Mouse (Mus musculus) lung, postnatal 25 days (tissue): Measurements from ENCODE around the gene Ppfia1.

ENCODE experiments used
- DNase-seq: peaks from one replicate; pipeline ENCODE4 v3.0.0; 2022; ENCODE audit warnings: low spot score

Gene Ppfia1

GRCm38 (mm10) chr7:144432920-144433319 is 120.6 kb downstream of the Ppfia1 start:
- no peak for DNase-seq

DNA sequence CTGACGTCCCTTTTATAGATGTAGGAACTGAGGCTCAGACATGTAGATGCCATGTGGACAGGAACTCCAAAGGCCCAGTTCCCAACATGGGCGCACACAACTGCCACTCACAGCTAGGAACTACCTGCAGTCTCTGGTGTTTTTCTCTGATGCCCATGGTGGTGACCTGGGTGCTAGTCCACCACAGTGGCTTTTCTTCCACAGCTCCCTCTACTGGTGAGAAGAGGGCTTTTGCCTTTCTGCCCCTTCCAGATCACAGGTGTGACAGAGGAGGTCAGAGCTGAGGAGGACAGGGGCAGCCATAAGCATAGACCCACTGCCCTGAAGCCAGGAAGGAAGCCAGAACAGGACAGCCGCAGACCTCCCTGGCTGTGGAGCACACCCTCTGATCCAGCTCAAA is 126.1 kb downstream of the Ppfia1 start:
- DNase-seq, result no peak
